Mouse (Mus musculus) limb, embryonic 11.5 days (tissue): Measurements from ENCODE around the gene Emc3. TPM values are rescaled to one million over a fixed set of nuclear protein-coding genes. Genes with fewer than 3 reads are reported as not detected.

ENCODE experiments used
- microRNA-seq: library from miRNA; unstranded; fragments of <30 nt; microRNA quantifications from one replicate; pipeline ENCODE4, GENCODE M21; 2016
- polyA plus RNA-seq: library from polyadenylated mRNA; unstranded; fragments of >200 nt; fragmentation: Nextera tagmentation; extraction: Ambion mirVana; gene quantifications from 2 replicates; pipeline ENCODE4 v1.2.1, GENCODE M21; 2014

The Emc3 gene
- polyA plus RNA-seq, 1 experiment from 2014 or later: 74.5 TPM

Small RNAs within 50 kb of the gene (microRNA-seq; reads per million reads assigned to microRNA genes)
- gene Gm23365: not detected

Other genes starting within 250 kb of the Emc3 start
- 0.11 TPM in 1 of 2 replicates, not detected in the other for gene Cpne9, start 249.3 kb downstream of the Emc3 start, polyA plus RNA-seq
- gene Brpf1, start 224.5 kb downstream of the Emc3 start, polyA plus RNA-seq: 26.4 and 29.2 TPM in 2 replicates
- gene Ogg1, start 204.7 kb downstream of the Emc3 start, polyA plus RNA-seq: 15.1 and 16.2 TPM in 2 replicates
- 62.2 and 62.6 TPM in 2 replicates for gene Camk1, start 187.7 kb downstream of the Emc3 start, polyA plus RNA-seq
- 52.6 and 53.7 TPM in 2 replicates for gene Tada3, start 153.8 kb downstream of the Emc3 start, polyA plus RNA-seq
- gene Arpc4, start 153.5 kb downstream of the Emc3 start, polyA plus RNA-seq: 186 and 197 TPM in 2 replicates
- 2.1 and 3.0 TPM in 2 replicates for gene Ttll3, start 142.4 kb downstream of the Emc3 start, polyA plus RNA-seq
- gene Rpusd3, start 112.3 kb downstream of the Emc3 start, polyA plus RNA-seq: 34.9 and 39.0 TPM in 2 replicates
- not detected in 2 replicates for gene Cidec, start 95.9 kb downstream of the Emc3 start, polyA plus RNA-seq
- gene Jagn1, start 89.1 kb downstream of the Emc3 start, polyA plus RNA-seq: 71.0 and 76.1 TPM in 2 replicates
- 1.2 and 1.5 TPM in 2 replicates for gene Il17re, start 73.2 kb downstream of the Emc3 start, polyA plus RNA-seq
- 2.4 and 3.2 TPM in 2 replicates for gene Il17rc, start 60.2 kb downstream of the Emc3 start, polyA plus RNA-seq
- 11.2 and 11.8 TPM in 2 replicates for gene Creld1, start 48.4 kb downstream of the Emc3 start, polyA plus RNA-seq
- gene Prrt3, start 29.7 kb downstream of the Emc3 start, polyA plus RNA-seq: 0.31 and 0.33 TPM in 2 replicates
- gene Fancd2, start within 50 bp of the Emc3 start, polyA plus RNA-seq: 17.0 and 22.2 TPM in 2 replicates
- 0.19 and 0.40 TPM in 2 replicates for gene Fancd2os, start 69.1 kb upstream of the Emc3 start, polyA plus RNA-seq
- gene Brk1, start 73.1 kb upstream of the Emc3 start, polyA plus RNA-seq: 220 and 221 TPM in 2 replicates
- 60.3 and 60.5 TPM in 2 replicates for gene Vhl, start 92.3 kb upstream of the Emc3 start, polyA plus RNA-seq
- 2.9 and 3.9 TPM in 2 replicates for gene Irak2, start 106.8 kb upstream of the Emc3 start, polyA plus RNA-seq
- 1.1 and 1.6 TPM in 2 replicates for gene Tatdn2, start 165.4 kb upstream of the Emc3 start, polyA plus RNA-seq
- gene Ghrl, start 188.2 kb upstream of the Emc3 start, polyA plus RNA-seq: 0.72 and 1.3 TPM in 2 replicates
- 307 and 308 TPM in 2 replicates for gene Sec13, start 209.1 kb upstream of the Emc3 start, polyA plus RNA-seq